Mouse (Mus musculus) cortical plate, adult 2 months (tissue): ENCODE results near the gene Zfp423.

Source experiments
- CTCF ChIP-seq: fragments of 200-500 bp; IDR thresholded peaks from 2 replicates; pipeline ENCODE4 v1.5.1; 2011; ENCODE audit warnings: mild to moderate bottlenecking, control low read depth, low read length; ENCODE audit not compliant: insufficient read depth; ENCODE audit errors: extremely low read depth
- POLR2A ChIP-seq: fragments of 200-500 bp; IDR thresholded peaks from 2 replicates; pipeline ENCODE4 v1.6.1; 2011; ENCODE audit warnings: mild to moderate bottlenecking, low read length, control low read depth; ENCODE audit not compliant: insufficient read depth; ENCODE audit errors: extremely low read depth

- TF ChIP-seq CTCF (no peak), POLR2A (no peak)
These were observed 181.8 kb downstream of the Zfp423 start for GRCm38 (mm10) chr8:87777586-87777985.
